ENCODE assay signal across 20 mouse cellular contexts in the genomic region with DNA sequence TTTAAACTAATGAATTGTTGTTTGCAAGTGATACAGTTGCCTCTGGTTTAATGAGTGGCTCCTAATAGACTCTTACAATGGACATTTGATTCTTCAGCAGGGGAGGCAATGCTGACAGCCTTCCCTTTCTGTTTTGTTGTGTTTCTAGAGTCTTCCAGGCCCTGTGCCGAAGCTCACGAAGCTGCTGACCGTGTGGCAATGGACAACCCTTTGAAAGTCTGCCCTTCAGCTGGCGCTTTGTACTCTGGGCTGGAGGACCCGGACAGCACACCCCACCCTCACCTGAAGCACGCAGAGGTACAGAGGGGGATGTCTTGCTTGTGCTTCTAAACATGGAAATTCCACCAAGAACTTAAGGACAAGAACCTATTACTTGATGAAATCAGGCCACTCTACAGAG.
DNase-seq lines count a peak whose midpoint lies in the region; ATAC-seq and TF ChIP-seq lines count a peak whose summit lies in the region.
"Had no signal": no experiment of that assay in that cellular context is flagged by ENCODE, and none has a peak within 500 bp of the region (broad histone marks: within the 10 kb centered on the region; RNA-seq: fewer than 3 reads in every experiment).

No protein-coding gene starts in this region.

- no peak overlapping the region for H3K27ac ChIP-seq in heart, embryonic 12.5 days (ENCODE audit: poor library complexity, severe bottlenecking)
- no peak overlapping the region for H3K27ac ChIP-seq in intestine, embryonic 14.5 days (ENCODE audit: low read depth)
- H3K27ac ChIP-seq in intestine, postnatal 0 days (ENCODE audit: low read depth, low read length), result no peak overlapping the region
- H3K27ac ChIP-seq: embryonic facial prominence, embryonic 13.5 days; embryonic facial prominence, embryonic 15.5 days; forebrain, embryonic 12.5 days had no signal

- H3K4me3 ChIP-seq in heart, embryonic 12.5 days, result no peak overlapping the region
- no peak overlapping the region for H3K4me3 ChIP-seq in intestine, embryonic 14.5 days (ENCODE audit: low read depth, low read length)
- H3K4me3 ChIP-seq in intestine, postnatal 0 days (ENCODE audit: low read depth, low read length), result no peak overlapping the region
- H3K4me3 ChIP-seq: embryonic facial prominence, embryonic 13.5 days; embryonic facial prominence, embryonic 15.5 days; erythroblast, embryonic 14.5 days; forebrain, embryonic 12.5 days had no signal

- no peak overlapping the region for H3K9ac ChIP-seq in heart, embryonic 12.5 days
- no peak overlapping the region for H3K9ac ChIP-seq in intestine, embryonic 14.5 days (ENCODE audit: low read length)
- no peak overlapping the region for H3K9ac ChIP-seq in intestine, postnatal 0 days (ENCODE audit: low read depth, low read length)
- H3K9ac ChIP-seq: embryonic facial prominence, embryonic 13.5 days; embryonic facial prominence, embryonic 15.5 days; forebrain, embryonic 12.5 days had no signal

- no peaks in the 10 kb centered on the region for H3K9me3 ChIP-seq in heart, embryonic 12.5 days (replicated peaks)
- H3K9me3 ChIP-seq in intestine, embryonic 14.5 days (ENCODE audit: control insufficient read depth, low read length), result no peaks in the 10 kb centered on the region
- no peaks in the 10 kb centered on the region for H3K9me3 ChIP-seq in intestine, postnatal 0 days (ENCODE audit: control insufficient read depth)
- H3K9me3 ChIP-seq: embryonic facial prominence, embryonic 13.5 days; embryonic facial prominence, embryonic 15.5 days; forebrain, embryonic 12.5 days had no signal

- H3K27me3 ChIP-seq in heart, embryonic 12.5 days (replicated peaks), result no peaks in the 10 kb centered on the region
- H3K27me3 ChIP-seq in intestine, embryonic 14.5 days (replicated peaks; ENCODE audit: control insufficient read depth, insufficient read depth, low read length), result no peaks in the 10 kb centered on the region
- no peaks in the 10 kb centered on the region for H3K27me3 ChIP-seq in intestine, postnatal 0 days (replicated peaks; ENCODE audit: control insufficient read depth, insufficient read depth, low read length)
- H3K27me3 ChIP-seq: embryonic facial prominence, embryonic 13.5 days; embryonic facial prominence, embryonic 15.5 days had no signal

- no peaks in the 10 kb centered on the region for H3K36me3 ChIP-seq in heart, embryonic 12.5 days
- no peaks in the 10 kb centered on the region for H3K36me3 ChIP-seq in intestine, embryonic 14.5 days (ENCODE audit: control insufficient read depth, insufficient read depth, low read length)
- no peaks in the 10 kb centered on the region for H3K36me3 ChIP-seq in intestine, postnatal 0 days (ENCODE audit: control insufficient read depth, insufficient read depth)
- H3K36me3 ChIP-seq: embryonic facial prominence, embryonic 13.5 days; embryonic facial prominence, embryonic 15.5 days; forebrain, embryonic 12.5 days had no signal

- DNase-seq in heart, adult 11 months, result peak; percentile 56
- peak; percentile 23 for DNase-seq in intestine, embryonic 14.5 days (ENCODE audit: low spot score)
- DNase-seq: adrenal gland, adult 2 months; adrenal gland, postnatal 10 days; adrenal gland, postnatal 25 days; cerebellum, adult 11 months; cerebellum, adult 18-20 months; cerebellum, adult 8-10 months; cerebellum, adult 9-11 months; cerebellum, postnatal 14 days; cerebellum, postnatal 36 days; embryo, embryonic 11 days had no signal

- H3K4me2 ChIP-seq in heart, embryonic 12.5 days, result no peak overlapping the region
- no peak overlapping the region for H3K4me2 ChIP-seq in intestine, embryonic 14.5 days (ENCODE audit: low read length)
- H3K4me2 ChIP-seq in intestine, postnatal 0 days (replicated peaks; ENCODE audit: low read depth), result no peak overlapping the region
- H3K4me2 ChIP-seq: embryonic facial prominence, embryonic 13.5 days; embryonic facial prominence, embryonic 15.5 days; forebrain, embryonic 12.5 days had no signal

- TF ChIP-seq CTCF in intestine, postnatal 0 days (IDR thresholded peaks at IDR 0.05; ENCODE audit: low read depth), result no peak

- ATAC-seq in heart, embryonic 12.5 days (ENCODE audit: insufficient number of reproducible peaks, low FRiP score), result no peak
- ATAC-seq in intestine, embryonic 14.5 days (replicated peaks; ENCODE audit: low FRiP score, low TSS enrichment, low read depth), result no peak
- no peak for ATAC-seq in intestine, postnatal 0 days
- ATAC-seq: forebrain, embryonic 14.5 days; forebrain, embryonic 16.5 days had no signal

- 85% methylated on average over 6 of the region's 6 CpGs for WGBS in heart, embryonic 12.5 days
- 89% methylated on average over 6 of the region's 6 CpGs for WGBS in intestine, embryonic 14.5 days
- 88% methylated on average over 6 of the region's 6 CpGs for WGBS in intestine, postnatal 0 days

- peaks cover 22% of the 10 kb centered on the region for H3K4me1 ChIP-seq in heart, embryonic 12.5 days (replicated peaks)
- H3K4me1 ChIP-seq in intestine, embryonic 14.5 days (replicated peaks; ENCODE audit: control insufficient read depth, insufficient read depth, low read length), result no peaks in the 10 kb centered on the region
- H3K4me1 ChIP-seq in intestine, postnatal 0 days (replicated peaks; ENCODE audit: control insufficient read depth, insufficient read depth, low read length), result no peaks in the 10 kb centered on the region
- H3K4me1 ChIP-seq: embryonic facial prominence, embryonic 15.5 days; forebrain, embryonic 12.5 days had no signal
